Mouse (Mus musculus) lung, postnatal 0 days (tissue): Measurements from ENCODE around the gene Fam69a. TPM values are rescaled to one million over a fixed set of nuclear protein-coding genes. Genes with fewer than 3 reads are reported as not detected.
A peak's percentile ranks its signal among the peaks of the same experiment; 100 is the strongest.

Source experiments
- ATAC-seq: fragments of 200-750 bp; cut with Nextera tagmentation; 2 replicates; pipeline ENCODE4 v1.8.0; 2017; ENCODE audit warnings: moderate library complexity
- DNase-seq: peaks from one replicate; pipeline ENCODE4 v3.0.0-alpha.2; 2016; ENCODE audit warnings: low spot score
- H3K27ac ChIP-seq: fragments of 300-500 bp; sonication (generic); 2 replicates; pipeline ENCODE4 v1.5.1; 2014; ENCODE audit warnings: antibody characterized with exemption, mild to moderate bottlenecking, low read length, mixed read lengths
- H3K27me3 ChIP-seq: fragments of 300-500 bp; sonication (generic); replicated peaks from 2 replicates; pipeline ENCODE4 v1.6.1; 2014; ENCODE audit warnings: low read length, mixed read lengths; ENCODE audit not compliant: insufficient read depth
- H3K36me3 ChIP-seq: fragments of 300-500 bp; sonication (generic); 2 replicates; pipeline ENCODE4 v1.6.1; 2014; ENCODE audit warnings: low read length, mixed read lengths; ENCODE audit not compliant: insufficient read depth
- H3K4me1 ChIP-seq: fragments of 300-500 bp; sonication (generic); 2 replicates; pipeline ENCODE4 v1.6.1; 2014; ENCODE audit warnings: antibody characterized with exemption, low read depth, low read length, mixed read lengths; ENCODE audit not compliant: insufficient read depth
- H3K4me2 ChIP-seq: fragments of 300-500 bp; sonication (generic); replicated peaks from 2 replicates; pipeline ENCODE4 v1.6.1; 2014; ENCODE audit warnings: low read depth, mild to moderate bottlenecking, low read length, moderate library complexity, mixed read lengths
- H3K4me3 ChIP-seq: fragments of 300-500 bp; sonication (generic); 2 replicates; pipeline ENCODE4 v1.5.1; 2014; ENCODE audit warnings: low read depth, low read length
- H3K9ac ChIP-seq: fragments of 300-500 bp; sonication (generic); replicated peaks from 2 replicates; pipeline ENCODE4 v1.6.1; 2014; ENCODE audit warnings: low read depth, mild to moderate bottlenecking
- H3K9me3 ChIP-seq: fragments of 300-500 bp; sonication (generic); 2 replicates; pipeline ENCODE4 v1.6.1; 2016; ENCODE audit warnings: low read length, mixed read lengths
- CTCF ChIP-seq: IDR thresholded peaks from 2 replicates; pipeline ENCODE4 v1.5.1; 2016; ENCODE audit warnings: antibody characterized with exemption, mild to moderate bottlenecking
- EP300 ChIP-seq: IDR thresholded peaks from 2 replicates; pipeline ENCODE4 v1.6.1; 2016; ENCODE audit warnings: antibody characterized with exemption, mild to moderate bottlenecking, control low read depth
- WGBS: fragments of 180-500 bp; shearing (Covaris S2); extraction: QIAGEN DNeasy Blood & Tissue Kit; methylation state at CpG from one replicate; pipeline ENCODE4 v1.1.7; 2014; 5-methylcytosine and 5-hydroxymethylcytosine counted together
- polyA plus RNA-seq: library from polyadenylated mRNA; unstranded; fragments of >200 nt; fragmentation: Nextera tagmentation; extraction: Ambion mirVana; gene quantifications from 2 replicates; pipeline ENCODE4 v1.2.1, GENCODE M21; 2015

Fam69a gene
- polyA plus RNA-seq, 1 experiment from 2014 or later: 33.9 TPM

- H3K9me3 ChIP-seq: no peaks in the 10 kb centered on the region
- no peaks in the 10 kb centered on the region for H3K36me3 ChIP-seq
- TF ChIP-seq EP300: no peak
- no peak for TF ChIP-seq CTCF
- no peak overlapping the region for H3K4me3 ChIP-seq
- WGBS: 73% methylated on average over 4 of the region's 4 CpGs
- no peak overlapping the region for H3K4me2 ChIP-seq
- DNase-seq: no peak
- no peaks in the 10 kb centered on the region for H3K4me1 ChIP-seq
- H3K27ac ChIP-seq: no peak overlapping the region
- H3K27me3 ChIP-seq: no peaks in the 10 kb centered on the region
- H3K9ac ChIP-seq: no peak overlapping the region
- no peak for ATAC-seq
Measured at GRCm38 (mm10) chr5:108028230-108028629, 41.3 kb upstream of the Fam69a start.

- Histone ChIP-seq H3K36me3 (no peaks in the 10 kb centered on the region), H3K9me3 (no peaks in the 10 kb centered on the region), H3K4me3 (no peak overlapping the region), H3K4me1 (no peaks in the 10 kb centered on the region), H3K4me2 (no peak overlapping the region), H3K27ac (no peak overlapping the region), H3K27me3 (no peaks in the 10 kb centered on the region), H3K9ac (no peak overlapping the region)
- no peak for DNase-seq
- no peak for ATAC-seq
- TF ChIP-seq EP300: no peak
- TF ChIP-seq CTCF: no peak
- 62% methylated on average over 3 of the region's 3 CpGs for WGBS
Measured at GRCm38 (mm10) chr5:108021346-108021745, 34.5 kb upstream of the Fam69a start.

- H3K9ac ChIP-seq: no peak overlapping the region
- DNase-seq: no peak
- H3K36me3 ChIP-seq: no peaks in the 10 kb centered on the region
- no peak overlapping the region for H3K4me2 ChIP-seq
- 10% methylated on average over 2 of the region's 2 CpGs for WGBS
- ATAC-seq: no peak
- no peak overlapping the region for H3K4me3 ChIP-seq
- H3K9me3 ChIP-seq: no peaks in the 10 kb centered on the region
- H3K27me3 ChIP-seq: no peaks in the 10 kb centered on the region
- no peak overlapping the region for H3K27ac ChIP-seq
- TF ChIP-seq CTCF (0 out of 2 replicates have a peak, but pooled peaks have one; percentile 14), EP300 (no peak)
- H3K4me1 ChIP-seq: no peaks in the 10 kb centered on the region
Measured at GRCm38 (mm10) chr5:108019367-108019766, 32.5 kb upstream of the Fam69a start.

GRCm38 (mm10) chr5:108017232-108017631 is 30.3 kb upstream of the Fam69a start:
- no peak for DNase-seq
- TF ChIP-seq EP300 (no peak), CTCF (no peak)
- 94% methylated on average over 2 of the region's 2 CpGs for WGBS
- no peak for ATAC-seq
- H3K9me3 ChIP-seq: no peaks in the 10 kb centered on the region
- H3K27me3 ChIP-seq: no peaks in the 10 kb centered on the region
- H3K27ac ChIP-seq: no peak overlapping the region
- H3K4me3 ChIP-seq: no peak overlapping the region
- H3K4me1 ChIP-seq: no peaks in the 10 kb centered on the region
- no peaks in the 10 kb centered on the region for H3K36me3 ChIP-seq
- H3K4me2 ChIP-seq: no peak overlapping the region
- H3K9ac ChIP-seq: no peak overlapping the region

- ATAC-seq (no peak), DNase-seq (no peak)
- H3K9me3 ChIP-seq: no peaks in the 10 kb centered on the region
- H3K4me1 ChIP-seq: no peaks in the 10 kb centered on the region
- no peak overlapping the region for H3K27ac ChIP-seq
- no peak overlapping the region for H3K4me2 ChIP-seq
- no peaks in the 10 kb centered on the region for H3K36me3 ChIP-seq
- WGBS: 68% methylated on average over 7 of the region's 7 CpGs
- H3K9ac ChIP-seq: no peak overlapping the region
- no peaks in the 10 kb centered on the region for H3K27me3 ChIP-seq
- H3K4me3 ChIP-seq: no peak overlapping the region
- TF ChIP-seq CTCF: no peak
- no peak for TF ChIP-seq EP300
Measured at GRCm38 (mm10) chr5:108015422-108015821, 28.5 kb upstream of the Fam69a start.

GRCm38 (mm10) chr5:108014173-108014572 is 27.3 kb upstream of the Fam69a start:
- TF ChIP-seq EP300 (no peak), CTCF (no peak)
- Histone ChIP-seq H3K27ac (no peak overlapping the region), H3K27me3 (no peaks in the 10 kb centered on the region), H3K4me1 (no peaks in the 10 kb centered on the region), H3K4me2 (no peak overlapping the region), H3K36me3 (no peaks in the 10 kb centered on the region), H3K9ac (no peak overlapping the region), H3K9me3 (no peaks in the 10 kb centered on the region), H3K4me3 (no peak overlapping the region)
- DNase-seq: no peak
- WGBS: 14% methylated on average over 1 of the region's 1 CpGs
- ATAC-seq: no peak

- Histone ChIP-seq H3K36me3 (no peaks in the 10 kb centered on the region), H3K27ac (no peak overlapping the region), H3K4me3 (no peak overlapping the region), H3K4me2 (no peak overlapping the region), H3K27me3 (no peaks in the 10 kb centered on the region), H3K9me3 (no peaks in the 10 kb centered on the region), H3K9ac (no peak overlapping the region), H3K4me1 (no peaks in the 10 kb centered on the region)
- TF ChIP-seq EP300: no peak
- TF ChIP-seq CTCF: peak; percentile 22; the same call in 1 of the 2 replicates
- WGBS: 19% methylated on average over 2 of the region's 2 CpGs
- ATAC-seq (peak; percentile 43), DNase-seq (peak; percentile 39)
Measured at GRCm38 (mm10) chr5:108009721-108010120, 22.8 kb upstream of the Fam69a start.
